Mouse (Mus musculus) MEL-GATA-1-ER (cell line): ENCODE data around the gene Them5.

Experiments used
- DNase-seq: peaks from one replicate; pipeline ENCODE4 v3.0.0-alpha.2; 2012; ENCODE audit warnings: low read depth; ENCODE audit errors: extremely low read depth

Them5 gene

DNA sequence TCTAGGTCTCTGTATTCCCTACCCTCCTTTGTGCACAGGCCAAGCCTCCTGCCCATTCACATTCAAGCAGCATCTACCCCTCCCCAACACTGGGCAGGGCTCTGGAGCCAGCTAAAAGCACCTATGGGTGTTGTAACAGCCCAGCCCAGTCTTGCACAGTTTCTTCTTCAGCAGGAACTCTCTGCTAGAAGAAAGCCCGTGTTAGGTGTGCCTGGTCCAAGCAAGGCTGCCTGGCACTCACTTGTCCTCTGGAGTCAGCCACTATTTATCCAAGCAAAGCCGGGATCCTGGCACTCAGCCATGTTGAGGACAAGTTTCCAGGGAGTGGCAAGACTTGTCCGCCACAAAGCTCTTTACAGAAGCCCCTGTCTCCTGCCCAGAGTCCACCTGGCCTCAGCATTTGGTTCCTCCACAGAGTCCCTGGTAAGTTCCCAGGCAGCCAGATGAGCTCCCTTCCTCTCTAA, at the start of gene Them5:
TSS of gene Them5 (plus strand) at position 141 of the 464 bp plus-strand sequence.
- no peak for DNase-seq

DNA sequence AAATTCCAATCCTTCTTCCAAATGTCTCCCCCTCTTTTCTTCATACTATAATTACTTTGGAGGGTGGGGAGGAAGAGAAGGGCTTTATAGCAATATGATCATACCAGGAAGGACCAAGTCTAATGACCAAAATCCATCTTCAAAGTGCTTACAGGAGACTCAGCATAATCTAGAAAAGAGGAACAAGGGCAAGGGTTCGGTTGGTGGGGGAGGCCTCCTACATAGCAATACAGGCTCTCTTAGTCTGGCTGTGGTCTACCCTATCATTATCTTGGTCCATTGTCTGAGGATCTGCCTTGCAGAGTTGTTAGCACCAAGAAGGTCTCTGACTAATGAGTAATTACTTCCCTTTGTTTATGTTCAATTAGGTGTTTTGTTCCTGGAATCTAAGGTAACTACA, 36.4 kb upstream of the Them5 start:
- peak; percentile 38 for DNase-seq

DNA sequence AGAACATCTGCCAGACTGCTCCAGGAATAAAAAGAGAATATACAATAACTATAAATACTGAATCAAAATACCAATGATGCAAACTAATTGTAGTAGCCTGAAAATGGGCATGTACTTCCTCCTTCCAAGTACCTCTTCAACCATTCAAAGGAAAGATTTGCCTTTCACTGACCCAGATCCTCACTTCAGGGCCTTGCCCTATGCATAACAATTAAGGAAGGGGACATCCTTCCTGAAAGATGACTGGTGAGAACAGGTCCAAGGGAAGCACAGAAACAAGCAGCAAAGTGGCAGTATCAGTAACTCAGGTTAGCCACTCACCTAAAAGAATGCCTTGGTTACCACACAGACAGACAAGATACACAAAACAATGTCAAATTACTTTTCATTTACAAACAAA, 34.9 kb upstream of the Them5 start:
- DNase-seq, result no peak

DNA sequence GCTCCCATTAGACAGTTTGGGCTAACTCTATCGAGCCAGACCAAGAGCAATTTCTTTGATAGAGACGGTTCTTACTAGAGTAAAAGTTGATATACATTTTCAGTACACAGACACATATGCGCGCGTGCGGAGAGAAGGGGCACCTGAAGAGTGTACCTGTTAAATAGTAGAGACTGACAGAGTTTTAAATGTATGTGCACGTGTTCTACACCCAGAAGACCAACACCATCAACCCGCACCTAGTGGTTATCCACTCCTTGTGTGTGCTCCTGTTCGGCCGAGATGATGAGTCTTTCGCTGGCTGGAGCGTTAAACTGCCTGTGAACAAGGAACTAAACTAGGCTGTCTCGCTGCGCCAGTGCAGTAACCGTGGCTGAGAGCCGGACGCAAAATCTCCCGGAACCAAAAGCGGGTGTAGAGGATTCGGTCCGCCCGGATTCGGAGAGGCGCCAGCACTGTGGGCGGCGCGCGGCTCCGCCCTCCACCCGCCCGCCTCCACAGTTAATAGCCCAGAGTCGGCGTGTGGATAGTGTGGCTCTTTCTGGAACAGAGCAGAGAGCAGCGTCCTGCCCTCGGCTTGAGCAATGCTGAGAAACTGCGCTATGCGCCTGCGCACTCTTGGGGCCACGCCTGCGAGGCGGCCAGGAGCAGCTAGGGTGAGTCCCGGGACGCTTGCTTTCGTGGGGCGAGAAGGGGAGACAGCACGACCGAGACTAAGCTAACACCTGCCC, 32.1 kb upstream of the Them5 start, which contains the start of gene Them4:
TSS of gene Them4 (plus strand) at position 457 of the 731 bp plus-strand sequence.
- peak; percentile 70 for DNase-seq

DNA sequence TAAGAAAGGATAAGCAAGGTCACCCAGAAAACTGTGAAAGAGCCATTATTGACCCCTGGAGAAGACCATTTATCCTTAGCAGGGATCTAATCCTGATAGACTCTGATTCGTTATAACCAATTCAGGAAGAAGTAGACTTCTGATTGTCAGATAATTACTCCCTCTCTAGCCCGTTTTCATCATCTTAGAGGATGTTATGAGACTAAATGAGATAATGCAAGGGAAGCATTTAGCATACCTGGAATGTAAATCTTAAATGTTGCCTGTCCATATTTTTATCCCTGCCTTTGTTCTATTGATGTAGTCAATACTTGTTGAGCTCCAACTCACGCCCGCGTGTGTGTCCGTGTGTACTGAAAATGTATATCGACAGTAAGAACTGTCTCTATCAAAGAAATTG, 31.4 kb upstream of the Them5 start:
- DNase-seq, result no peak

DNA sequence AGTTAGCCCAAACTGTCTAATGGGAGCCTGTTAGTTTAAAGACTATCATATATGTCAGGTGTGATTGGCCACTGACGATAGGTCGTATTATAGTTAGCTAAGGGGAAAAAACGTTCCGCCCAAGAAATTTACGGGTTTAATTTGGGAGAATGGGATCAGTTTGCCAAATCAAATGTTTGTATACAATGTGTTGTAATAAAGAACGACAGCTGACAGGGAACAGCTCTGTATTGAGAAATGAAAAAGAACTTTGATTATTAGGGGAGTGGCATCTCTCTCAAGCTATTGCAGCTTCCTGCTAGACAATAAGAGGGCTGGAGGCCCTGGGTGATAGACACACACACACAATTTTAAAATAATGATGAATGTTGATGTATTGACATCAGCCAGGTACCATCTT, 31.0 kb upstream of the Them5 start:
- no peak for DNase-seq

DNA sequence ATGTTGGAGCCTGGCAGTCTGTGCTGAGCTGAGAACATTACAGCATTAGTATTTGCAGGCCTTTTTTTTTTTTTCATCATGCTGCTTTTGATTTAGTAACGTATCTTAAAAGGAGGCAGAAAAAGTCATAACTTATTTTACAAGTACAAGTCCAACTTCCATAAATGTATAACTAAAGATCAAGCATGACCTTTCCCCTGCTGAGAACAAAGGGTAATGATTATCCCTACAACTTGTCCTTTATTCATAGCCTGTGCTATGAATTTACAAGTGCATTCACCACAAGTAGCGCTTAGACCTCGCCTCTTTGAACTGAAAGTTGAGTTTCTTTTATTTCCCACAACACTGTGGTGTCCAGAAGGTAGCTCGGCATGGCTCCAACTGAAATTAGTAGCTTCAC, 30.5 kb upstream of the Them5 start:
- no peak for DNase-seq

DNA sequence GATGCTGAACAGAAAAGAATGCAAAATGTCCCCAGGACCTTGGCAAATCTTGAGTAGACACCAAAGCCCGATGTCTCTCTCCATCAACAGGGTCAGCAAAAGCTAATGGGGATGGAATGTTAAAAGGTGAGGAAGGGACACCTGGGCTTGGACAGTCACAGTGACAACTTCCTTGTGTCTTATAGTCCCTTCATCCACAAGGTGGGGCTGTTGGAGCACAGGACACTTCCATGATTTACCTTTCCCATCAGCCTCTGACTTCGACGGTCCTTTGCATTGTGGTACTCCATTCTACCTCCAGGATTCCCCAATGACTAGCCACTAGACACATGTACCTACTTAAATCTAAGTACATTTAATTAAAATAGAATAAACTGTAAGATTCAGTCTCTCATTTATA, 13.2 kb upstream of the Them5 start:
- DNase-seq, result no peak

DNA sequence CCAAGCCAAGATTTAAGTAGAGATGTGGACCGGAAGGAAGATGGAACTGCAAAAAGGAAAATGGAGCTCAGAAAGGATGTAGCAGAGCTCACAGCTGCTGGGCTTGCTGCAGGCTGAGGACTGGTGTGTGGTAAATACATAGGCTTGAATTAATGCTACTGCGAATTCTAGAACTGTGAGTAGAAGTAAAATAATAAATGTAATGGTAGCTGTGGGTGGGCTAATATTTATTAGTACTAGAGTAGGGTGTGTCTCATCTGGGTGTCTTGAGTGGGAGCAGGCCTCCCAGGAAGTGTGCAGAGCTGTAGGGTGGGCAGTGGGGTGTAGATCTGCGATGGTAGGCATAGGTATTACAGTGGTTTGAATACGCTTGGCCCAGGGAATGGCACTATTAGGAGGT, 7.5 kb upstream of the Them5 start:
- no peak for DNase-seq

DNA sequence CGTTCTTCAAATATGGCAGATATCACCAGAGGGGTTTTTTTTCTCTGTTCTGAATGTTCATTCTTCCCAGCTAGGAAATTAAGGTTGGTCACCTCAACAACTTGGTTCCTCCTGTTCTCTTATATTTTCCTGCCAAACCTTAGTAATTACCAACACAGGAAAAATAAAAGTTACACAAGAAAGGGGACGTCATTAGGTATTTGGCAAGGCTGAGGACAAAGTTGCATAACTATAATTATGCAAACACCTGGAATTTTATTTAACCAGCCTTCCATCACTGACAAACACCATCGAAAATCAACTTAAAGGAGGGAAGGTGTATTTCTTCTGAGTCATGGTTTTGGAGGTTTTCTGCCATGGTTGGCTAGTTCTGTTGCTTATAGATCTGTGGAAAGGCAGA, 3.4 kb upstream of the Them5 start:
- no peak for DNase-seq

DNA sequence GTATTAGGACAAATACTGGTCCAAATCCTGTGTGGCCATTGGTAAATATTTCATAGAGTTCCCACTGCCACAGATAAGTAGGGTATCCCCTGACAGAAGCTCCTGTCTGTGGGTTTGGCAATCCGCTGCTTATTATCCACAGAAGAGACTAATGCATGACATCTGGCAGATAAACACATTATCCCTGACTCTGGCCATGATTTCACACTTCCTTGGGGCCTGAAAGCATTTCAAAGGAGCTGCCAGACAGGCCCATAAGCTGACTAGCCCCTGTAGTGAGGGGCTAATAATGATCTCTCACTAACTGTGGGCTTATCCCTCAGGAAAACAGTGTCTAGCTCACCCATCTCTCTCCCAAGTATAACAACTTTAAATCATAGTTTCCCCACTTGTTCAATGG, 653 bp downstream of the Them5 start:
- DNase-seq, result no peak

DNA sequence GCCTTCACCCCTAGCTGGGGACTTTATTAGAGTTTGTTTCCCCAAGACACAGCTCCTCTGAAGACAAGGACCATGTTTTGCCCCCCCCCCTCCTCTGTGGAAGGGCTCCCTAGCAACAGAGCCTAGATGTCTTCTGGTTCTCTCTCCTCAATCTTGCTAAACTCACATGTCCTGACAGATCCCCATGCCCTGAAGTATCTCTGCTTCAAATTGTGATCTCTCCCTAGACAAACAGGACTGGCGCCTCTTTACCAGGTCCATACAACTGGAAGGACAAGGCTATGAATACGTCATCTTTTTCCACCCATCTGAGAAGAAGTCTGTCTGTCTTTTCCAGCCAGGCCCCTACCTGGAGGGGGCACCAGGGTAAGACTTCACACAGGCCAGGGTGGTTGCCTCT, 2.3 kb downstream of the Them5 start:
- DNase-seq, result no peak

DNA sequence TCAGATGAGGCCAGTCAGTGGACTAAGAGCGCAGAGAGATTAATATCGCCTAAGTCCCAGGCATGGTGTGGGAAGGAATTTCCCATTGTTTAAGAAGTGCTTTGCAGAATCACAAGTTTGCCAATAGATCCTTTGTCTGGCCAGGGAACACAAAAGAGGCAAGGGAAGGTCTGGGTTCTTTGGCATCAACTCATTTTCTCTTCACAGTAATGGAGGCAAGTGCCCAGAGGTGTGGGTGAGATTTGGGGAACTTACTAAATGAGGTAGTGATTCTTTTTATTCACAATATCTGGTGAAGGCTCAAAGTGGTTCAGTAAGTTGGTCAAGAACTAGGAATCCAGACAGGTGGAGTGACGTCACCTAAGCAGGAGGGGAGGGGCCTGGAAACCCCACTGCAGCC, 3.0 kb downstream of the Them5 start:
- DNase-seq, result no peak

DNA sequence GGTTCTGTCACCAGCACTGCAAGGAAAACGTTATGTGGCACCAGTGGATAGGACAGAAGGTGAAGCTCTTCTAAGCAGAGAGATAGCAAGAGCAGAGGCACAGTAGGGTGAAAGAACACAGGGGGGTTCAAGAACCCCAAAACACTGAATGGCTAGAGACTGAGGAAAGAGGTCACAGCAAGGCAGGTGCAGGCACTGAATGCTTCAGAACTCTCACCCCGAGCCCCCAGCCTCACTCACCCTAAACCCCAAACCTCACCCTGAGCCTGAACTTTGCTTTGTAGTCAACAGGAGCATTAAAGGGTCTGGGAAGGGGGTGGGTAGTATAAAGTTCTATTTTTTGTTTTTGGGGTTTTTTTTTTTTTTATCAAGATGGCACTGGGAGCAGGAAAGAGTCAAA, 6.2 kb downstream of the Them5 start:
- DNase-seq, result no peak

DNA sequence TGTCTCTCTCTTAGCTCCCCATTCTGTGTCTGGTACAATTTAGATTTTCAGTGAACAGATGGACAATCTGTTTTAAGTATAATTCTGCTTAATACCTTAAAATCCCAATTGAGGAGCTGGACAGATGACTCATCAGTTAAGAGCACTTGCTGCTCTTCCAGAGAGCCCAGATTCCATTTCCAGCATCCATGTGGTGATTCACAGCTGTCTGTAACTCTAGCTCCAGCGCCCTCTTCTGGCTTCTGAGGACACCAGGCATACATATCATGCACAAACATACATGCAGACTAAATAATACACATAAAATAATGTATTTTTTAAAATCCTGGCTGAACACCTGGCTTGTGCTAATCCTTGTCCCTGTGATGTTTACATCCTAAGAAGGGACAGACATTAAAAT, 18.9 kb downstream of the Them5 start:
- no peak for DNase-seq

DNA sequence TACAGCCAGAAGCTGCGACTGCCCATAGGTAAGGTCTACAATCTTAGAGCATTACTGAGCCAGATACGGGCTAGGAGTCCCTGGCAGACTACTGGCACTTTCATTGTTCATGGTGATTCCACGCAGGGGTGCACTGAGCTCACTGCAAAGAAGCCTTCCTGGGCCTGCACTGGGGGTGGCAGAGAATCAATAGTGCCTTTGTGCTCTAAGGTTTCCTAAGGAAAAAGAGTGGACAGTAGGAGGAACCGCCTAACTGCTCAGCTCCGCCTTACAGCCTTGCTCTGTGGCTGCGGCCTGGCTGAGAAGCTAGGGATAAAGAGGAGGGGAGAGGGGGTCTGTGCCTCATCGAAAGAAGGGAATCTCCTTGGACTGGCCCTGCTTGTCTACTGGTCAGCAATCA, 20.2 kb downstream of the Them5 start, which contains the start of gene C2cd4d:
TSS of gene C2cd4d (plus strand) at position 301 of the 400 bp plus-strand sequence.
- no peak for DNase-seq

DNA sequence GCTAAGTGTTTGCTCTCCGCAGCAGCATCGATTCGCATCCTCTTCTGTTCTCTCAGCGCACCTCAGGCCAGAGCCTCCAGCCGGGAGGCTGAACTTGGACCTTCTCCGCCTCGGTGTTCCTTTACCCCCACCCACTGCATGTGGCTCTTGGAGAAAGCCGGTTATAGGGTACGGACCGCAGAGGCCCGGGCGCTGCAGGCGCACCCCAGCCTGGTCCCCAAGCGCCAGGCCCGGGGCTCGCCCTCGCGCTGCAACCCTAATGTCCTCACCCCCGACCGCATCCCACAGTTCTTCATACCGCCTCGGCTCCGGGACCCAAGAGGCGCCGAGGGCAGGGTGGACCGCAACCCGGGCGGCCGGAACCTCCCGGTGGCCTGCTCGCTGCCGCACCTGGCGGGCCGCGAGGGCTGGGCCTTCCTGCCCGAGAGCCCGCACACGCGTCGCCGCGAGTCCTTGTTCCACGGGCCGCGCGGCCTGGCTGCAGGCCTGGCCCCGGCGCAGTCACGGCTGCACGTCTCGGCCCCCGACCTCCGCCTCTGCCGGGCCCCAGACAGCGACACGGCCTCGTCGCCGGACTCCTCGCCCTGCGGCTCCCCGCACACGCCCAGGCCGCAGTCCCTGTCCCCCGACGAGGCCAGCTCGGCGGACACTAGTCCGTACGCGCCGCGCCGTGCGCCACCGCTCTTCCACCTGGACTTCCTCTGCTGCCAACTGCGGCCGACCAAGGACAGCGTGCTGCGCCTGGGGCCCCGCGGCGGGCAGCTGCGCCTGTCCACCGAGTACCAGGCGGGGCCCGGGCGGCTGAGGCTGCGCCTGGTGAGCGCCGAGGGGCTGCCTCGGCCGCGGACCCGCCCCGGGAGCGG, 21.6 kb downstream of the Them5 start:
- no peak for DNase-seq

DNA sequence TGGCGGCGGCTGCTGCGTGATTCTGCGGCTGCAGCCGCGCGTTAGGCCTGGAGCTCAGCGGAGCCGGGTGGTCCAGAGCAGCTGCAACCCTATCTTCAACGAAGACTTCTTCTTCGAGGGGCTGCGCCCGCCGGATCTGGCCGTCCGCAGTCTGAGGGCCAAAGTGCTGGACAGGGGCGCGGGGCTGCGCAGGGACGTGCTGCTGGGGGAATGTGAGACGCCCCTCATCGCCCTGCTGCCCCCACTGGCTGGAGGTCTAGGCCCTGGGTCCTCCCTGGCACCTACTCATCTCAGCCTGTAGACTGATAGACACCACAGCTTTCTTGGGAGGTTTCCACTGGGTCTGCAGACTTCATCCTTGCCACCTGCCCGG, 22.2 kb downstream of the Them5 start:
- no peak for DNase-seq

DNA sequence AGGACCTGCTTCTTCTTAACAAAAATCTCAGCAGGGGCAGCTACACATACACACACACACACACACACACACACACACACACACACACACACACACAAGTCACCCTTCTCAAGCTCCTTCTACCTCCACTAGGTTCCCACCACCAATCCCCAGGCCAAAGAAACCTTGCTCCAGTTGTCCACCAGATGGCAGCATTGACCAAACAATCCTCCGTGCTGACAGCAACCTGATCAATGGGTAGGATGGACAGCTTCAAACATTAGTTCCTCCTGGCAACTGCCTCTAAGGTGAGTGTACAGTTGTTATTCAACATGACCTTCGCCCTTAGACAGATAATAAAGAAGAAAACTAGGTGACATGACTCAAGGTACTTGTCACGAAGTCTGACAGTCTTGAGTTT, 24.9 kb downstream of the Them5 start:
- DNase-seq, result peak; percentile 69

DNA sequence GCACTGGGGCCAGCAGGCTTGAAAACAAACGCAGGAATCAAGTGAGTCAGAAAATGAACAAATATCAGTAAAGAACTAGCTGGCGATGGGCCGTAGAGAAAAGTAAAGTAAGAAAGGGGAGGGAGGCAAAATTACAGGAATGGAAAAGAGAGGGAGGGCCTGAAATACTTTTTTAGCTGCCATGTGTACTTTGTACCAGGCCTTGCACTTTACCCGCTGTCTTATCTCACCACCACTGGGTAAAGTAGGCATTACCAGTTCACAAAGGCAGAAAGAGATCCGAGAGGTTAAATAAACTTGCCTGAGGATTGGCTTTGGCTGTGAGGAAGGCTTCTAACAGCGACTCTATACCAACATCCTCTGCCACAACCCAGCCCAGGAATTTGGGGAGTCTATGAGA, 25.6 kb downstream of the Them5 start:
- no peak for DNase-seq

DNA sequence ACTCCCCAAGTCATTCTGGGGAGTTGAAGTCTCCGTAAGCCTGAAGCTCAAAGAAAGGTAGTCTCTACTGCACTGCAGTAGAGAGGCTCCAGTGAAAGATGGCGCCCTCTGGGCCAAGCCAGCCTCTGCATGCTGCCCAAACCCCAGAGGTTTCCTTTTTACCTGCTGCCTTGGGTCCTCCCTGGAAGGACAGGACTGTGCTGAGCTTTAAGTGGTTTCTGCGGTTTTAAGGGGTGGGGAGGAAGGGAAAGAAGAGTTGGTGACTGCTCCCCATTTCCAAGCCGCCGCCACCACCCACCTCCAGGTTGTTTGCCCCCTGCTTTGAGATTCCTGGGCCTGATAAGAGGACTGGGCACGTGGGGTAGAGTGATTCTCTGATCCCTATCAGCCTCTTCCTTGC, 26.7 kb downstream of the Them5 start:
- no peak for DNase-seq

DNA sequence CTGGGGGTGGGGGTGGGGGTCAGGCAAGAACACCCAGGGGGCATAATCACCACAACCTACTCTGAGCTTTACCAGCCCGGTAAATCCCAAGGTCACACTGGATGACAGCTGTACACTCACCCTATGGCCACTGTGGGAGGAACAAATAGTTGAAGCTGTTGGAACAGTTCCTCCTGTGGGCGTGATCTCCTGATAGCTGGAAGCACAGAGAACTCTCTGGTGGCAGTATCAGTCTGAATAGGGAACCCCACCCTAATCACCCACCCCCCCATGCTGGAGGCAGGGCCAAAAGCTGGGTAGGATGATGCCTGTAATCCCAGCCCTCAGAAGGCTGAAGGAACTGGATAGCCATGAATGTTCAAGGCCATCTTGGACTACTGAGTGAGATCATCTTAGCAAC, 27.8 kb downstream of the Them5 start:
- peak; percentile 56 for DNase-seq

DNA sequence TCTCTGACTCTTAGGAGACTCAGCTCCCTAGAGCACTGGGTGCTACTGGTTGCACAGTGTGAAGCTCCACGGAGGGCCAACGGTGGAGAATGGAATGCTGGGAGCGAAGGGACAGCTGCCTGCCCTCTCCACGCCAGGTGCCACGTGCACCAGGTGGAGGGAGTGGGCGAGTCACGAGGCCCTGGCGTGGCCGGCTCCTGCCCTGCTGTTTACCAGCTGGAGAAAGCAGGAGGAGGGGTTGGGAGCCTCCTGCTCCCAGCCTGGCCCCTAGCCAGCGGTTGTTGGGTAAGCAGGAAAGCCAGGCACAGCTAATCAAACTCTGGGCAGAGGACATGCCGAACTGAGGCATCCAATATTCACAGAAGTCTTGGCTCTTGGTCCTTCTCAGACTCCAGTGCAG, 29.7 kb downstream of the Them5 start:
- DNase-seq, result no peak
